Mouse (Mus musculus): ENCODE data around the gene Klk12.
A peak's percentile ranks its signal among the peaks of the same experiment; 100 is the strongest.

Klk12 gene

DNA sequence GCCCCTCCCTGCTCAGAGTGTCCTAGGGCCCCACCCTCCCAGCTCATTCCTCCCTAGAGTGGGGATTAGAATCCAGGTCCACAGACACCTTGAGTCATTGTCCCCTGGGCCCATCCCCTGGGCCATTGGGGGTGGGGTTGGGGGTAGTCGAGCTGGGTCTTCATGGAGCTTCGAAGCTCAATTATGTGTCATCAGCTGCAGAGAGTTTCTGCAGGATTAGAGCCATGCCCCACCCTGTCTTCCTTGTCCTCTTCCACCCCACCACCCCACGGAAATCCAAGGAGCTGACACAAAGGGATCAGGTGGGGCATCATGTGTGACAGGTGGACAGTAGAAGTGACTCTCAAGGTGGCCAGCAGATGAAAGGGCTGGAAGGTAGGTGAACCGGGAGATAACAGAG, at the start of gene Klk12:
Gene Klk12 (plus strand): TSS at position 301 of the 400 bp plus-strand sequence.
- no peak for DNase-seq (ENCODE audit: low spot score in 2 of 2)

DNA sequence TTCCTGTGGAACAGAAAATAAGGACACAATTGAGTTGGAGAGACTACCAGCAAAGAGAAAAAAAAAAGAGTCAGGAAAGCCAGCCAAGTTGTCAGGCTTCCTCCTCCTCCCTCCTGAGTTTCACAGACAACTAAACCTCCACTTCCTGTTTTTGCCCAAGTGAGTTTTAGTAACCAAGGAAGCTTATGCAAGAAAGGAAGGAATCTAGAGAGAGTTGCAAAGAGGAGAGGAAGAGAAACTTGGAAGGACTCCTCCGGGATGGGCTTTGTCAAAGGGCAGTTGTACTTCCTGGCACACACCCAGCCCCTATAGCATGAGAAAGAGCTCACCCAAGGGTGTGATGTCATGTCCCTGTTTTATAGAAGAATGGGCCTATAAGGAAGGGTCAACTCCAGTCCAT, 20.9 kb upstream of the Klk12 start:
- peak; percentile 4 to 19 for DNase-seq (ENCODE audit: low spot score in 2 of 2)

DNA sequence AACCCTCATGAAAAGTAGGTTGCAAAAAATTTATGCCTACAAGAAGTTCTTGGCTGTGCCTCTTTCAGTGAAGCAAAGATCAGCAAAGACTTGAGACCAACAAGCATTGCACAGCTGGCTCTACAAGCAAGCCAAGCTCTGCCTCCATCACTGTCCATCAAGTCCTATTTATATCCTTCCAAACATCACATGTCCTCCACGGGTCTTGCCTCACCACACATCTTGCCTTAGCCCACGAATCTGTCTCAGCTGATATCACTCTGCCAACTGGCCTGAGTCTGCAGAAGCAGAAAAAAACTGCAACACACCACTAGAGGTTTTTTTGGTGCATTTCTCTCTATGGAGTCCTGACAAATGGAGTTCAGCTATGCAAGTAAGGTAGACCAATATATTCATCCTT, 15.9 kb upstream of the Klk12 start:
- DNase-seq (ENCODE audit: low spot score in 2 of 2), result no peak

DNA sequence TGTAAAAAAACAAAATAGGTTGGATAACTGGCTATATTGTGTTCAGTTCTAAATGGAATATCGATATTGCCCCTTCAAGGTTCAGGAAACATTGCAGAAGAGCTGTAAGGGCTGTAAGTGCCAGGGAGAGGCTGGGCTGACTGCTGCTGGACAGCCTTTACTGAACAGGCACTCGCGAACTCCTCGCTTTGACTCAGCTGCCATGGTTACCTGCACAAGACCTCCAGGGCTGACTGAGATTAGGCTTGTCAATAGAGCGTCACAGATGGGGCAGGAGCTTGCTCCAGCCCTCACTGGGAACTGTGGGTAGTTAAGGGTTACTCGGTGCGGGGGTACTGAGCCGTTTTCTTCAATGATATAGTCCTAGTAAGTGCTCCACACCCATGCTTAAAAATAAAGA, 2.2 kb upstream of the Klk12 start:
- no peak for DNase-seq (ENCODE audit: low spot score in 2 of 2)

DNA sequence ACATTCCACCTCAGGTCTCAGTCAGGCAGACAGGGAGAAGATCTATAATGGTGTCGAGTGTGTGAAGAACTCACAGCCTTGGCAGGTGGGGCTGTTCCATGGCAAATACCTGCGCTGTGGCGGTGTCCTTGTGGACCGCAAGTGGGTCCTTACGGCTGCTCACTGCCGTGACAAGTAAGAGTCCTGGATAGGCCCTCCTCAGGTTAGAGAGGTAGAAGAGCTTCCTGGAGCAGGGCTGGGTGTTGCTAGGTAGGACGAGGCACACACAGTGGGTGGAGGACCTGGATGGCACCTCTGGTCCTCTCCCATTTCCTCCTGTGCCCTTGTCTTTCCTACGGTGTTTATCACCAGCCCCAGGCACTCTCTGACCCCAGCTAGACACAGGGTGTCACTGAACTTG, 939 bp downstream of the Klk12 start:
- no peak for DNase-seq (ENCODE audit: low spot score in 2 of 2)

DNA sequence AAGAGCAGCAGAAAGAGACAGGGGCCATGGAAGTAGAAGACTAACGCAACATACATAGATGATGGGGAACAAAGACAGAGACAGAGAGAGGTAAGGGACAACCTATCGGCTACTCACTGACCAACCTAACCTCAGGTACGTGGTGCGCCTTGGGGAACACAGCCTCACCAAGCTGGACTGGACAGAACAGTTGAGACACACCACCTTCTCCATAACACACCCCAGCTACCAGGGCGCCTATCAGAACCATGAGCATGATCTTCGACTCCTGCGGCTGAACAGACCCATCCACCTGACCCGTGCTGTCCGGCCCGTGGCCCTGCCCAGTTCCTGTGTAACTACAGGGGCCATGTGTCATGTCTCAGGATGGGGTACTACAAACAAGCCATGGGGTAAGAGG, 2.0 kb downstream of the Klk12 start:
- no peak for DNase-seq (ENCODE audit: low spot score in 2 of 2)

DNA sequence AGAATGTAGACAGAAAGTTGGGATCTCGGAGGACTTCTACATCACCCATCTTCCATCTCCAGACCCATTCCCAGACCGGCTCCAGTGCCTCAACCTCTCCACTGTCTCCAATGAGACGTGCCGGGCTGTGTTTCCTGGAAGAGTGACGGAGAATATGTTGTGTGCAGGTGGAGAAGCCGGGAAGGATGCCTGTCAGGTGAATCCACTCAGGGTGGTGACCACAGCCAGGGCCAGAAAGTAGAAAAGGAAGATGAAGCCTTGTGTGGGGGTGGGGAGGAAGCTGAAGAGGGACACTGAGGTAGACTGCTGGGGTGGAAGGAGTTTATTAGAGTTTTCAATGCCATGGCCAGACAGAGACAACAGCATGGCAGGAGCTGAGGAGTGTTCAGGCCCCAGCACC, 3.2 kb downstream of the Klk12 start:
- DNase-seq (ENCODE audit: low spot score in 2 of 2), result no peak

DNA sequence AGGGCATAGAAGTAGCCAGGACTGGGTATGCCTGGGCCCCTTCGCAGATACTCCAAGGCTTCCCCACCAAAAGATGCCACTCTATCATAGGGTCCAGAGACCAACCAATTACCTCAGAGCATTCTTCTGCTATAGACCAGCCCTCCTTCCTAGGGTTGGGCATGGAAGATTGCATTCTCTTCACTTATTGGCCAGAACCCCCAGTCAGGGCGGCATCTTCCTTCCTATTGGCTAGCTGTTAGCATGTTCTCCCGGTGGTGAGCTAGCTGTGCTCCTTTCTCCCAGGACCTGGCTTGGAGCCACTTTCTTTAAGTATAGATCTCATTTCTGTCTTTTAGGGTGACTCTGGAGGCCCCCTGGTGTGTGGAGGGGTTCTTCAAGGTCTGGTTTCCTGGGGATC, 4.2 kb downstream of the Klk12 start:
- no peak for DNase-seq (ENCODE audit: low spot score in 2 of 2)

DNA sequence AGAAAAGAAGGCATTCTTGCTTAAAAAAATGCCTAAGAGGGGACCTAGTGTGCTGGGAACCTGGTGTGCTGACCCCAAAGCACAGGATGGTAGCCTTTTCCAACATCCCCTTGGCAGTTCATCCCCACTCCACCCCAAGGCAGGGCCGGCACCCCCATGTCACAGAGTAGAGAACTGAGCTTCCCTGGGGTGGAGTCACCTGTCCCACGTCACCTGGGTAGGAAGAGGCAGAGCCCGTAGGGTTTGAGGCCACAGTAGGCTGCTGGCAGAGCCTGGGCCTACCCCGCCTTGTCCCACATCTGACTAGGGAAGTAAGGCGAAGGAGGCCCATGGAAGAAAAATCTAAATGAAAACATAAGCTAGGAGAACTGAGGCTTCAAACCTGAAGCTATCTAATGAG, 5.7 kb downstream of the Klk12 start, which contains the start of gene Klk11:
Gene Klk11 (plus strand): TSS at position 241 of the 400 bp plus-strand sequence.
- DNase-seq (ENCODE audit: low spot score in 2 of 2), result no peak

DNA sequence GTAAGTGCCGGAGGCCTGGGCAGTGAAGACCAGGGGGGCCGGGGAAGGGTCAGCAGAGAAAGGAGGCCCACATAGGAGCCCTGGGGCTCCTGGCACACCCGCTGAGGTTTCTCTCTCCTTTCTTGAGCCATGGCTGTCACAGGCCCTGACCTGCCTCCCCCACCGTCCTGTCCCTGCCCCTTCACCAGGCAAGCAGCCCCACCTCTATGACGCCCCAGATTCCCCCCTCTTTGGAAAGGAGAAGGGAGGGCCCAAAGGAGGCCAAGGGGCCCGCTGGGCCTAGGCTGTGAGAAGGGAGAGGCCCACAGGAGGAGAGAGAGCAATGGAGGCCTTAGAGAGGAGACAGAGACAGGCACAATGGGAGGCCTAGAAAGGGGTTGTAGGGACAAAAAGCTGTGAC, 6.1 kb downstream of the Klk12 start:
- DNase-seq (ENCODE audit: low spot score in 2 of 2), result no peak

DNA sequence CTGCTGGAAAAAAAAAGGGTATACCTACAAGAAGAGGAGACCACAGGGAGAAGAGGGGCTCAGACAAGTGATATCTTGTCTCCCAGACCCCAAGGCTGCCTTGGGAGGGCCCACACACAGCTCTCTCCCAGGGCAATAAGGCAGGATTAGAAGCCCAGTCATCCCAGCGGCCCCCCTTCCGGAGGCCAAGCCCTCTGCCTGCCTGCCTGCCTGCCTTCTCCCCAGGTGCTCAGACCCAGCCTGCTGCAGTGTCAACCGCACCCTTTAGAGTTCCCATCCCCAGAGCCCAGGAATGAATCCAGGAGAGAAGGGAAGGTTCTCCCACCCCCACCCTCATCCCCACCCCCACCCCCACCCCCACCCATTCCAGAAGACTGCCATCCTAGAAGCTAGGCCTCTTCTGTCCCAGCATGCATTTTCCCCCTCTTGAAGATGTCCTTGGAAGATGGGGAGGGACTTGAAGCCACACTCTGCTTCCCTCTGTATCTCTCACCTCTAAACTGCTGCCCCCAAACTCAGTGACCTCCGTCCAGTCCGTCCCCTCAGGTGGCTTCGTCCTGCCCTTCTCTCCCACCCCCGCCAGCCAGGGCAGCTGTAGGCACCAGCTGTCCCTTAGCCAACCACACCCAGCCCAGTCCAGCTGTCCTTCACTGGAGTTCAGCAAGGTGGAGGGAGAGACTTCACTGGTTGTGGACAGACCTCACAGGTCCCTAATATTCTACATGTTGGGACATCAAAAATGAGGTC, 6.8 kb downstream of the Klk12 start:
- DNase-seq (ENCODE audit: low spot score in 2 of 2), result no peak

DNA sequence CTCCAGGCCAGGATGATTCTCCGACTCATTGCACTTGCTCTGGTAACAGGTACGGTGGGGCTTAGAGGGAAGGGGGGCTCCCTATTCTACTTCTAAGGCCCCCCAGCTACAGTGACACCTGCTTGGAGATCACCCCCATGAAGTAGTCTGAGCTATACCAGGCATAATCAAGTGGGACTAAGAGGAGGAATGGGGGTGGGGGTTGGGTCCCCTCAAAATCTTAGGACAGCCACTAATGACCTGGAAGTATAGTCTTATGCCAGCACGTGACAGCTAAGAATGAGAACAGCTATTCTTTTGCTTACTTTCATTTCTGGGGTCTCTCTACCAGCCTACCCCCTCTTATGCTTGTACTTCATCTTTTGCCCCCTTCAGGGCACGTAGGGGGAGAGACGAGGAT, 7.8 kb downstream of the Klk12 start:
- DNase-seq (ENCODE audit: low spot score in 2 of 2), result no peak

DNA sequence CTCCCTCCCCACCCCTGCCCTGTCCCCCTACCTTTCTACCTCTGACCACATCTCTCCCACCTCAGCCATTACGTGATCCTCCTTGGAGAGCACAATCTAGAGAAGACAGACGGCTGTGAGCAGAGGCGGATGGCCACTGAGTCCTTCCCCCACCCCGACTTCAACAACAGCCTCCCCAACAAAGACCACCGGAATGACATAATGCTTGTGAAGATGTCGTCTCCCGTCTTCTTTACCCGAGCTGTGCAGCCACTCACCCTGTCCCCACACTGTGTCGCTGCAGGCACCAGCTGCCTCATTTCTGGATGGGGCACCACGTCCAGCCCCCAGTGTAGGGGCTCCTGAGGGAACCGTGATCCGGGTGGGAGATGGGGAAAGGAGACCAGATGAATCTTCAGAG, 8.7 kb downstream of the Klk12 start:
- no peak for DNase-seq (ENCODE audit: low spot score in 2 of 2)

DNA sequence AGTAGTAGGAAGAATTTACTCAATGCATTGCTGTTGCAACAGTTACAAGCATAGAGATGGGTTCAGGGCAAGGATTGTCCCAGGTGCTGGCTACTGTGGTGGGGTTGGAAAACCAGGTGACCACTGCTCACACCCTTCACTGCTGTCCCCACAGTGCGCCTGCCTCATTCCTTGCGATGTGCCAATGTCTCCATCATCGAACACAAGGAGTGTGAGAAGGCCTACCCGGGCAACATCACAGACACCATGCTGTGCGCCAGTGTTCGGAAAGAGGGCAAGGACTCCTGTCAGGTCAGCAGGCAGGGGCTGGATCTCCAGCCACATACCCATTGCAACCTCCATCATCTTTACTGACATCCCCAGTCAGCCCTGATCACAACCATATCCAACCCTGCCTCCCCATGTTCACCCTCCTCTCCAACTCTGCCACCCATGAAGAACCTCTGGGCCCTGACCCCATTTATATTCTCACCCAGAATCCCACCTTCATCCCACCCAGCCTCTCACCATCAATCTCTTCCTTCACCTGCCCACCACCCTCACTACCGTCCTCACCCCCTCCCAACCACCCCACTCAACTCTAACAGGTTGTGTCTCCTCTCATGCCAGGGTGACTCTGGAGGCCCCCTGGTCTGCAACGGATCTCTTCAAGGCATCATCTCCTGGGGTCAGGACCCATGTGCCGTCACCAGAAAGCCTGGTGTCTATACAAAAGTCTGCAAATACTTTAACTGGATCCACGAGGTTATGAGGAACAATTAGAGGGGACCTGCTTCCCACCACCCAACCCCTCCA, 9.7 kb downstream of the Klk12 start:
- DNase-seq (ENCODE audit: low spot score in 2 of 2), result no peak

DNA sequence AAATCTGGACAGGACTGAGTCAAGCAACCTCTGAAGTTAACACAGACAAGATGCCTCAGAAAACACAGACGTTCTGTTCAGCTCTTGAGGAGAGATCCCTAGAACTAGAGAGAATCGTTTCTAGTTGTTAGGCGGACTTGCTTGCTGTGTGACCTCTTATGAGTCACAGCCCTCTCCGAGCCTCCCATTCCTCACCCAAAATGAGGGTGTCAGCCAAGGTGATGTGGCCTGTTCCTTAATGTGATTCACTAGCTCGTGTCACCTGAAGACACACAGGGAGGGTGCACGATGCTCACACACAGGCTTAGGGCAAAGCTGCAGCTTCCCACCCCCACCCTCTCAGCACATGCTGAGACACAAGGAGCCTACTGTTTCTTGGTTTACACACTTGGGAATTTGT, 11.5 kb downstream of the Klk12 start:
- no peak for DNase-seq (ENCODE audit: low spot score in 2 of 2)

DNA sequence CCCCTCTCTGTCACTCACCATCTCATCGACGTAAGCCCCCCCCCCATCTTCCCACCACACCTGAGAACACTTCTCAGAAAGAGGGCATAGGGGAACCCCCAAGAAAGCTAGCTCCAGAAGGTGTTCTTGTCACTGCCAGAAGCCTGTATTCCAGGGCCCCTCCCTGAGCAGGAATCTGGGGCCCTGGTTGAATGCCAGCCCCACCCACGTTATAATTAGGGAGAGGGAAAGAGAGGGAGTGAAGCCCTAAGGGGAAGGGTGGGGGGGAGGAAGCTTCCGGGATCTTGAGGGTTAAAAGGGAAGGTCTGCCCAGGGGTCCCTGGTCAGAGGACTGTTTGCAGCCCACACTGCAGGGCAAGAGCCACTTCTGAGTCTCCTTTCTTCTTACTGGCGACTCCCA, 12.0 kb downstream of the Klk12 start, which contains the start of gene Klk10:
Gene Klk10 (plus strand): TSS at position 290 of the 400 bp plus-strand sequence.
- DNase-seq (ENCODE audit: low spot score in 2 of 2), result no peak

DNA sequence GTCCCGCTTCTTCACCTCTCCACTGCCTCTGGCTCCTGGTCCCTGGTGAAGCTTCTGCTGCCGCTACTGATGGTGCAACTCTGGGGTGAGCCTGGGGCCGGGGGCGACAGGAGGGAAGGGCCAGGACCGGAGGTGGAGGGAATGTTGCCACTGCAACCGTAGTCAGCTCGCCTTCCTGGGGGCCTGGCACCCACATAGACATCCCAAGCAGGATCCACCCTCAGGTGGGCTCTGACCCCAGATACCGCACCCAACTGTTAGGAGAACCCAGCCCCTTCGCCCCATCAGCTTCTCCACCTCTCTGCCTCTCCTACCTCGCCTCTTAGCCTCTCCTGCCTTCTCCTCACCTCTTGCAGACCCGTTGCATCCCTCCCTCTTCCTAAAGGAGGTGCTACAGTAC, 12.8 kb downstream of the Klk12 start:
- no peak for DNase-seq (ENCODE audit: low spot score in 2 of 2)

DNA sequence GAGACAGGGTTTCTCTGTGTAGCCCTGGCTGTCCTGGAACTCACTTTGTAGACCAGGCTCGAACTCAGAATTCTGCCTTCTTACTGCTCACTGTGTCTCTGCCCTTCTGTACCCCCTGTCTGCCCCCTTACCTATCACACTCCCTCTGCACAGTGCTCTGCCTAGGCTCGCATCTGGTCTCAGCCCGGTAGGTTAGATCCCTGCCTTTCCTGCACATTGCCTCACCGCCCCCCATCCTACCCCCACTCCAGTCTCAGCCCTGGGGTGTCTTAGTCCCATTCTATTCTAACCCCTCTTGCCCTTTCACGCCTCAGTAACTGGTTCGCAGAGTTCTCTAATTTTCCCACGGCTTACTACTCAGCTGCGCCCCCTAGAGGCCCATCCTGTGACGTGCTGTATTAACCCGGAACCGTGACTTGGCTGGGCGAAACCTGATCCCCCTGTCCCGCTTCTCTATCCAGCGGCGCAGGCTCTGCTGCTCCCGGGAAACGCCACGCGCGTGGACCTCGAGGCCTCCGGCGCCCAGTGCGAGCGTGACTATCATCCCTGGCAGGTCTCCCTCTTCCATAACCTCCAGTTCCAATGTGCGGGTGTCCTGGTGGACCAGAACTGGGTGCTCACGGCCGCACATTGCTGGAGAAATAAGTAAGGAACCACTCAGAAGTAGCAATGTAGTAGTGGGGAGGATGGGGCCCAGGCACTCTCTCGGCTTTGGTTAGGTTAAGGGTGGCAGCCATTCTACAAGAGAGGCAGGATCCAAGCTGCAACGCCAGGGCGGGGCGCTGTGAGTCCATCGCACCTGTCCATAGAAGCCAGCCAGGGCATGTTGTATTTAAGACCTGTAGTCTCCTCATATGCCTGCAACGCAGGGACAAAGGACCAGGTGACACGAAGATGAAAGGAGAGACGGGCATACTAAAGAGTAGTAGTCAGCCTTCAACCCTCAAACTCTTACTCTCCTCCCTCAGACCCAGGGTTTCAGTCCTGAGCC, 13.9 kb downstream of the Klk12 start:
- DNase-seq (ENCODE audit: low spot score in 2 of 2), result peak; percentile 66 to 69

DNA sequence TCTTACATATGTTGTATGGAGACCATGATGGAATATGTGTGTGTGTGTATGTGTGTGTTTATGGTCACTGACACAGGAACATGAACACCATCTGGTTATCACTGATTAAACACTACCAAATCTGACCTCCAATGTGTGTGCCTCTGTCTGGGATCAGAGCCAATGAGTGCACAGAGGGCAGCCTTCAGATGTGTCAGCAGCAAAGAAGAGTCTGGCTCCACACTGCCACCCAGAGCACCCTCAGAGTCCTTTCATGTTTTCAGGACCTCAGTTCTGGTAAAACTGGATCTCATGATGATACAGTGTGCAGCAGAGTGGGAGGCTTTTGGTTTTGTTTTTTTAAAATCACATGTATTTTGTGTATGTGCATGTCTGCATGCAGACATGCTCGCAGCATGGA, 16.6 kb downstream of the Klk12 start:
- DNase-seq (ENCODE audit: low spot score in 2 of 2), result no peak

DNA sequence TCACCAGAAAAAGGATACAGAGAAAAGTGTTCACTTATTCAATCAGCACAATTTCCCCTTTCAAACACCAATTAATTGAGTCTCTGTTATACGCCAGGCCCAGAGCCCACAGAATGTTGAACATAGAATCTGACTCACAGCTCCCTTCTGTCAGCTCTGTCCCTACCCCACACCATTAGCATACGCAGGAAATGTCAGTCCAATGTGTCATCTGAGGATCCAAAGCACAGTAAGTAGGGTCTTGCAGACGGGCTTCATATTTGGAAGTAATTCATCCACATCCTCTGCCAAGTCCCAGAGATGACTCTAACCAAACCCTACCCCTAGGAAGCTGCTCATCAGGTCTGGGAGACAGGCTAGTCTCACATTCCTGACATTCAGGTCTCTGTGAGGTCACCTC, 19.4 kb downstream of the Klk12 start:
- DNase-seq (ENCODE audit: low spot score in 2 of 2), result no peak

DNA sequence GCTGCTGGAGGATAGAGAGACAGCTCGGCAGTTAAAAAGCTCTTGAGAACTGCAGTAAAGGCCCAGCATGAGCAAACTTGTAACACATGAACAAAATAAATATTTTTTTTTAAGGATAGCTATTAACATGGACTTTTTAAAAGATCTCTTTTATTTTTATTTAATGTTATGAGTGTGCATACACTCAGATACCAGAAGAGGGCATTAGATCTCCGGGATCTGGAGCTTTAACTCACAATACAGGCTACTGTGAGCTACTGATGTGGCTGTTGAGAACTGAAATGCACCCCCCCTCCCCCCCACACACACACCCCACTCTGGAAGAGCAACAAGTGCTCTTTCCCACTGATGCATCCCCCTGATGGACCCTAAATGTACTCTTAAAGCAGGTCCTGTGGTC, 20.6 kb downstream of the Klk12 start:
- no peak for DNase-seq (ENCODE audit: low spot score in 2 of 2)

DNA sequence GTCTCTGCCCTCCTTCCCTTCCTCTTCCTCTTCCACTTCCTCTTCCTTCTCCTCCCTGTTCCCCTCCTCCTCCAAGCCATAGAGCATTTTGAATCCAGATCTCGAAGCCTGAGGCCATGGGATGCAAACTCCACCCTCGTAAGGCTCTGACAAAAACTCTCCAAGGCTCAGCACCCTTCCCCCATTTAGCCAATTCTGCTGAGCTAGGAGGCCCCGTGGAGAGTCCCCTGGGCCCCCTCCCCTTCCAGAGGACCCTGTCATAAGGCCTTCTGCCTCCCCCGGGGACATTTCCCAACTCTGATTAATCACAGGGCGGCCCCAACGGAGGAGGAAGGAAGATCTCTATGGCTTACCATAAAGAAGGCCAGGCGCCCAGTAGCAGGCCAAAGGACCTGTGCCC, 22.9 kb downstream of the Klk12 start, which contains the start of gene Klk9:
Gene Klk9 (plus strand): TSS at position 301 of the 400 bp plus-strand sequence.
- DNase-seq (ENCODE audit: low spot score in 2 of 2), result no peak
